In genomic region chr5:35516781-35517180, GRCm38 (mm10) we compare ENCODE assay signal across 8 mouse cellular contexts. TPM values are rescaled to one million over a fixed set of nuclear protein-coding genes. Genes with fewer than 3 reads are reported as not detected.
"Had no signal": no experiment of that assay in that cellular context is flagged by ENCODE, and none has a peak within 500 bp of the region (broad histone marks: within the 10 kb centered on the region; RNA-seq: fewer than 3 reads in every experiment).

No protein-coding gene starts in this region.

- DNase-seq: kidney, postnatal 14 days; lung, embryonic 14.5 days; lung, postnatal 10 days; lung, postnatal 4 days; midbrain, embryonic 14.5 days; thymus, adult 18-20 months; thymus, postnatal 25 days had no signal

RNA-seq across cellular contexts. Expression of gene Cpz, which starts 8.7 kb away (rescaled TPM):
- total RNA-seq: megakaryocyte, adult 5-6 weeks had no signal
